Mouse (Mus musculus): ENCODE measurements at regions not wholly inside any gene's neighbourhood (a gene's known extent, or its start where the extent isn't known, plus 50 kb on each side); places are given as distances from the start of the nearest gene placed in this dataset.

- H3K36me3 ChIP-seq (ENCODE audit: control insufficient read depth, insufficient read depth, low read length), result no peaks in the 10 kb centered on the region
- WGBS, result 48% methylated on average over 10 of the region's 10 CpGs
- ATAC-seq, result no peak
- H3K9ac ChIP-seq (ENCODE audit: low read depth, low read length), result no peak overlapping the region
- H3K4me3 ChIP-seq (ENCODE audit: low read length), result no peak overlapping the region
- no peak overlapping the region for H3K4me2 ChIP-seq (ENCODE audit: low read length)
- H3K4me1 ChIP-seq (ENCODE audit: control insufficient read depth, insufficient read depth, low read depth, low read length), result no peaks in the 10 kb centered on the region
- no peaks in the 10 kb centered on the region for H3K9me3 ChIP-seq (ENCODE audit: control insufficient read depth, low read length)
- no peaks in the 10 kb centered on the region for H3K27me3 ChIP-seq (replicated peaks; ENCODE audit: control insufficient read depth, insufficient read depth, low read length)
- H3K27ac ChIP-seq (ENCODE audit: low read depth, low read length), result no peak overlapping the region
These were observed 274.6 kb upstream of the Lsamp start for GRCm38 (mm10) chr16:39709387-39710039.

DNA sequence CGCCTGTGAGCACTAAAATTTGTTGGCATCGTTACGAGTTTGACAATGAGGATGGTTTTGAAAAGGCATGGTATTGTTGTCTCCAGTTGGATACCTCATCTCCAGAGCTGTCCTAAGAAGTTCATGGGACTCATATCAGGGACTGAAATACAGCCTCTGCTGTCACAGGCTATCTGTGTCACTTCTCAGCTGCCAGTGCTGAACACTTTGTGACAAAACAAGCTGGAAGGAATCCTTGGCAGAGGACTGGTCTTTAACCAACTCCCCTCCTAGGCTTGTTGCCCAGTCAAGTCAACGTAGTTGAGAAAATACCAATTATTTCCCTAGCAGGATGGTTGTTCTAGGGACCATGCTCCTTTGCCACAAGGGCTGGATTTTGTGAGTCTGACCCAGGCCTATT is 256.6 kb upstream of the Lsamp start:
- Histone ChIP-seq H3K9ac (ENCODE audit: low read depth, low read length) (no peak overlapping the region), H3K4me1 (ENCODE audit: control insufficient read depth, insufficient read depth, low read depth, low read length) (no peaks in the 10 kb centered on the region), H3K27ac (ENCODE audit: low read depth, low read length) (no peak overlapping the region), H3K36me3 (ENCODE audit: control insufficient read depth, insufficient read depth, low read length) (no peaks in the 10 kb centered on the region), H3K4me3 (ENCODE audit: low read length) (no peak overlapping the region), H3K27me3 (replicated peaks; ENCODE audit: control insufficient read depth, insufficient read depth, low read length) (no peaks in the 10 kb centered on the region), H3K9me3 (ENCODE audit: control insufficient read depth, low read length) (no peaks in the 10 kb centered on the region), H3K4me2 (ENCODE audit: low read length) (no peak overlapping the region)
- WGBS, result 87% methylated on average over 4 of the region's 4 CpGs
- no peak for ATAC-seq

- no peaks in the 10 kb centered on the region for H3K36me3 ChIP-seq (ENCODE audit: control insufficient read depth, insufficient read depth, low read length)
- no peak for ATAC-seq
- 79% methylated on average over 5 of the region's 5 CpGs for WGBS
- no peaks in the 10 kb centered on the region for H3K27me3 ChIP-seq (replicated peaks; ENCODE audit: control insufficient read depth, insufficient read depth, low read length)
- no peak overlapping the region for H3K4me3 ChIP-seq (ENCODE audit: low read length)
- H3K9me3 ChIP-seq (ENCODE audit: control insufficient read depth, low read length), result no peaks in the 10 kb centered on the region
- H3K27ac ChIP-seq (ENCODE audit: low read depth, low read length), result no peak overlapping the region
- no peak overlapping the region for H3K9ac ChIP-seq (ENCODE audit: low read depth, low read length)
- H3K4me2 ChIP-seq (ENCODE audit: low read length), result no peak overlapping the region
- H3K4me1 ChIP-seq (ENCODE audit: control insufficient read depth, insufficient read depth, low read depth, low read length), result no peaks in the 10 kb centered on the region
These were observed 238.0 kb upstream of the Lsamp start for GRCm38 (mm10) chr16:39746041-39746736.

- no peaks in the 10 kb centered on the region for H3K4me1 ChIP-seq (ENCODE audit: control insufficient read depth, insufficient read depth, low read depth, low read length)
- ATAC-seq, result no peak
- H3K9ac ChIP-seq (ENCODE audit: low read depth, low read length), result no peak overlapping the region
- H3K4me2 ChIP-seq (ENCODE audit: low read length), result no peak overlapping the region
- no peak overlapping the region for H3K4me3 ChIP-seq (ENCODE audit: low read length)
- H3K27me3 ChIP-seq (replicated peaks; ENCODE audit: control insufficient read depth, insufficient read depth, low read length), result no peaks in the 10 kb centered on the region
- no peaks in the 10 kb centered on the region for H3K36me3 ChIP-seq (ENCODE audit: control insufficient read depth, insufficient read depth, low read length)
- no peak overlapping the region for H3K27ac ChIP-seq (ENCODE audit: low read depth, low read length)
- no peaks in the 10 kb centered on the region for H3K9me3 ChIP-seq (ENCODE audit: control insufficient read depth, low read length)
- WGBS, result 83% methylated on average over 2 of the region's 2 CpGs
These were observed 232.4 kb upstream of the Lsamp start for GRCm38 (mm10) chr16:39751748-39752147.

DNA sequence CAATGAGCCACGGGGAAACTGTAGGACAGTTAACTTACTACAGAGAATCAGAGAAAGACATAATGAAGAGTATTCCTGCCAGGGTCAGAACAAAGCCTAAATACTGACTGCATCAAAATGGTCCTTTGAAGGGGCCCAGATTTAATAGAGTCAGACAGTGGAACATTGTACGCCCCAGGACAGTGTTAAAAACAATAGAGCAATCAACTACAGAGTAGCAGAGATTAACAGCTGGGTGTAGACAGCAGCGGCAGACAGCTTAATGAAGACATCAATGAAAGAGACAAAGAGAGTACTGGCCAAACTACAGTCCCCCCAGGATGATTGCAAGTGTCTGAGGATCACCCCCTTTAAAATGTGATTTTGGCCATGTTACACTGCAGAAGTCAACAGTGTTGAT is 183.1 kb upstream of the Lsamp start:
- Histone ChIP-seq H3K4me2 (ENCODE audit: low read length) (no peak overlapping the region), H3K27ac (ENCODE audit: low read depth, low read length) (no peak overlapping the region), H3K9me3 (ENCODE audit: control insufficient read depth, low read length) (no peaks in the 10 kb centered on the region), H3K9ac (ENCODE audit: low read depth, low read length) (no peak overlapping the region), H3K4me1 (ENCODE audit: control insufficient read depth, insufficient read depth, low read depth, low read length) (no peaks in the 10 kb centered on the region), H3K4me3 (ENCODE audit: low read length) (no peak overlapping the region), H3K27me3 (replicated peaks; ENCODE audit: control insufficient read depth, insufficient read depth, low read length) (no peaks in the 10 kb centered on the region), H3K36me3 (ENCODE audit: control insufficient read depth, insufficient read depth, low read length) (no peaks in the 10 kb centered on the region)
- ATAC-seq, result peak; percentile 54; the same call in 1 of the 2 replicates
- 30% methylated on average over 3 of the region's 3 CpGs for WGBS

DNA sequence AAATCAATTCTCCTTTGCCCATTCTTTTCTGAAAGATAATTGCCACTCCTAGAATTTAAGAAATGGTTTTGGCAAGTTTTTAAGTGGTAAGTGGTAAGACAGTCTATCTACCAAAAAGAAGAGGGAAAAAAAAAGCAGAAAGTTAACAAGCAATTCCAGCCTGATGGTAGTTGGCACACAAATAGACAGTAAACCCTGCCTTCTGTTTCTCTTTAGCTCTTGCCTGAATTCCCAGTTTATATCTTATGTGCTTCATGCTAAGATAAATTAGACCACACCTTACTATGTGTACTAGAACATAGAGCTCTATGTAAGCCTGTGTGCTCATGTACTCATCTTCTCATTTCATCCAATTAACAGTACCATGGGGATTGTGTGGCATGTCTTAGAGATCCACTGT is 164.0 kb upstream of the Lsamp start:
- ATAC-seq, result no peak
- no peaks in the 10 kb centered on the region for H3K9me3 ChIP-seq (ENCODE audit: control insufficient read depth, low read length)
- H3K27me3 ChIP-seq (replicated peaks; ENCODE audit: control insufficient read depth, insufficient read depth, low read length), result no peaks in the 10 kb centered on the region
- H3K36me3 ChIP-seq (ENCODE audit: control insufficient read depth, insufficient read depth, low read length), result no peaks in the 10 kb centered on the region
- no peak overlapping the region for H3K9ac ChIP-seq (ENCODE audit: low read depth, low read length)
- H3K4me3 ChIP-seq (ENCODE audit: low read length), result no peak overlapping the region
- no peaks in the 10 kb centered on the region for H3K4me1 ChIP-seq (ENCODE audit: control insufficient read depth, insufficient read depth, low read depth, low read length)
- no peak overlapping the region for H3K4me2 ChIP-seq (ENCODE audit: low read length)
- H3K27ac ChIP-seq (ENCODE audit: low read depth, low read length), result no peak overlapping the region

DNA sequence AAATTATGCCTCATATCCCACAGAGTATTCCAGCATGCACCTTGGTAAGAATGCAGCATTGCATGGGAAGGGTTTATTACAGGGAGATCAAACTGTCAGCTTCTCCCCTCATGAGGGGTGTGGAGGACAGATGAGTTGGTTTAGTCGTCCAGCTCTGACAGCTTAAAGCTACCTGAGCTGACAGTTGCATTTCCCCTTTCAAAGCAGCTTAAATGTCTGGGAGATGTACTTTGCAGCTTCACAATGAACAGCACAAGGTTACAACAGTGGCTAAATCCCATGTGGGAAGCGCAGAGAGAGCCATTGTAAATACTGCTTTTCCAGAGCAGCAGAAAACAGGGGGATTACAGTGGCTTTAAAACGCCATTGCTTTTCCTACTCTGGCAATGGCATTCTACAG is 149.9 kb upstream of the Lsamp start:
- no peaks in the 10 kb centered on the region for H3K4me1 ChIP-seq (ENCODE audit: control insufficient read depth, insufficient read depth, low read depth, low read length)
- H3K36me3 ChIP-seq (ENCODE audit: control insufficient read depth, insufficient read depth, low read length), result no peaks in the 10 kb centered on the region
- no peak overlapping the region for H3K4me3 ChIP-seq (ENCODE audit: low read length)
- H3K27me3 ChIP-seq (replicated peaks; ENCODE audit: control insufficient read depth, insufficient read depth, low read length), result no peaks in the 10 kb centered on the region
- no peak for ATAC-seq
- H3K9ac ChIP-seq (ENCODE audit: low read depth, low read length), result no peak overlapping the region
- H3K27ac ChIP-seq (ENCODE audit: low read depth, low read length), result no peak overlapping the region
- H3K4me2 ChIP-seq (ENCODE audit: low read length), result no peak overlapping the region
- no peaks in the 10 kb centered on the region for H3K9me3 ChIP-seq (ENCODE audit: control insufficient read depth, low read length)
- whole genome bisulfite sequencing, result 61% methylated on average over 3 of the region's 3 CpGs

DNA sequence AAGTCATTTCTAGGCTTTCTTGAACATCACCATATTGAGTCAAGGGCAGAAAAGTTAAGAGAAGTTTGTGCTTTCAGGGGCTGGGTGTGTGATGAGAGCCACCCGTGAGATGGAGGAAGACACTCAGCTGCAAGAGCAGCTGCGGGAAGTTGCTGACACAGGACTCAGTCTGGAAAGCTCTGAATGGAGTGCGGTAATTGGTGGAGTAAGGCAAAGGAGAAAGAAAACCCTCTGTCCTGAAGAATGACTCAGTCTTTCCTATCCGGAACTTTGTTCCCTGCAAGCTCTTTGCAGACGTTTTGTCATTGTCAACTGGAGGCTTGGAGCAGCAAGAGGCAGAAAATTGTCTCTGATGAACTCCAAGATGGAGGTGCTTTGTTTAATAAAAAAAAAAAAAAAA is 102.6 kb upstream of the Lsamp start:
- H3K36me3 ChIP-seq (ENCODE audit: control insufficient read depth, insufficient read depth, low read length), result no peaks in the 10 kb centered on the region
- WGBS, result 68% methylated on average over 5 of the region's 5 CpGs
- no peak for ATAC-seq
- H3K4me2 ChIP-seq (ENCODE audit: low read length), result no peak overlapping the region
- H3K9ac ChIP-seq (ENCODE audit: low read depth, low read length), result no peak overlapping the region
- no peaks in the 10 kb centered on the region for H3K4me1 ChIP-seq (ENCODE audit: control insufficient read depth, insufficient read depth, low read depth, low read length)
- H3K27ac ChIP-seq (ENCODE audit: low read depth, low read length), result no peak overlapping the region
- H3K4me3 ChIP-seq (ENCODE audit: low read length), result no peak overlapping the region
- H3K27me3 ChIP-seq (replicated peaks; ENCODE audit: control insufficient read depth, insufficient read depth, low read length), result no peaks in the 10 kb centered on the region
- no peaks in the 10 kb centered on the region for H3K9me3 ChIP-seq (ENCODE audit: control insufficient read depth, low read length)

DNA sequence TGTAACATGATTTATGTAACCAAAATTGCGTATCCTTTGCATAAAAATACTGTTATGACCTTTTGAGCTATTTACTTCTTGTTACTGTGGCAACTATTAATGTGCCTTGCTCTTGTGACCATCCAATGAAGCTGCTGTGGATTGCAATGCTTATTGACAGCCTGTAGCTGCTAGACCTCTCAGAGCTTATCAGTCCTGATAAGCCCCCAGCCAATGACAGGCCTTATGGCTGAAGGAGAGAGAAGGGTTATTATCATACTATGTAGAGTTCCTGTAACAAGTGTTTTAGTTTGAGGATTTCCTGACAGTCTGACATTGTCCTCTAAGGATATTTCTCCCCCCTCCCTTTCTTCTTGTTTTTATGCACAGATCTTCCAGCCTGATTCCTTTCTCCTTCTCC is 96.2 kb upstream of the Lsamp start:
- no peaks in the 10 kb centered on the region for H3K4me1 ChIP-seq (ENCODE audit: control insufficient read depth, insufficient read depth, low read depth, low read length)
- no peaks in the 10 kb centered on the region for H3K36me3 ChIP-seq (ENCODE audit: control insufficient read depth, insufficient read depth, low read length)
- H3K4me3 ChIP-seq (ENCODE audit: low read length), result no peak overlapping the region
- no peak for ATAC-seq
- H3K9ac ChIP-seq (ENCODE audit: low read depth, low read length), result no peak overlapping the region
- no peaks in the 10 kb centered on the region for H3K27me3 ChIP-seq (replicated peaks; ENCODE audit: control insufficient read depth, insufficient read depth, low read length)
- H3K27ac ChIP-seq (ENCODE audit: low read depth, low read length), result no peak overlapping the region
- H3K9me3 ChIP-seq (ENCODE audit: control insufficient read depth, low read length), result no peaks in the 10 kb centered on the region
- WGBS, result 94% methylated on average over 1 of the region's 1 CpGs
- no peak overlapping the region for H3K4me2 ChIP-seq (ENCODE audit: low read length)
